Mouse (Mus musculus) forebrain, postnatal 0 days (tissue): ENCODE data around the gene Cop1. TPM values are rescaled to one million over a fixed set of nuclear protein-coding genes. Genes with fewer than 3 reads are reported as not detected.

ENCODE experiments used
- ATAC-seq: fragments of 200-750 bp; cut with Nextera tagmentation; 2 replicates; pipeline ENCODE4 v1.8.0; 2017; ENCODE audit warnings: mild to moderate bottlenecking, moderate library complexity
- DNase-seq: peaks from one replicate; pipeline ENCODE4 v3.0.0-alpha.2; 2015
- H3K27ac ChIP-seq: fragments of 300-500 bp; sonication (generic); 2 replicates; pipeline ENCODE4 v1.5.1; 2014; ENCODE audit warnings: low read depth, mild to moderate bottlenecking, antibody characterized with exemption, low read length, moderate library complexity, mixed read lengths
- H3K27me3 ChIP-seq: fragments of 300-500 bp; sonication (generic); 2 replicates; pipeline ENCODE4 v1.6.1; 2014; ENCODE audit warnings: mild to moderate bottlenecking, low read length, mixed read lengths; ENCODE audit not compliant: insufficient read depth
- H3K36me3 ChIP-seq: fragments of 300-500 bp; sonication (generic); 2 replicates; pipeline ENCODE4 v1.6.1; 2014; ENCODE audit warnings: mild to moderate bottlenecking, moderate library complexity; ENCODE audit not compliant: insufficient read depth
- H3K4me1 ChIP-seq: fragments of 300-500 bp; sonication (generic); 2 replicates; pipeline ENCODE4 v1.6.1; 2014; ENCODE audit warnings: antibody characterized with exemption; ENCODE audit not compliant: insufficient read depth
- H3K4me2 ChIP-seq: fragments of 300-500 bp; sonication (generic); 2 replicates; pipeline ENCODE4 v1.6.1; 2014; ENCODE audit warnings: low read depth, mild to moderate bottlenecking, moderate library complexity
- H3K4me3 ChIP-seq: fragments of 300-500 bp; sonication (generic); 2 replicates; pipeline ENCODE4 v1.5.1; 2014; ENCODE audit warnings: low read depth, low read length, mixed read lengths
- H3K9ac ChIP-seq: fragments of 300-500 bp; sonication (generic); 2 replicates; pipeline ENCODE4 v1.6.1; 2014; ENCODE audit warnings: mild to moderate bottlenecking
- H3K9me3 ChIP-seq: fragments of 300-500 bp; sonication (generic); 2 replicates; pipeline ENCODE4 v1.6.1; 2016; ENCODE audit warnings: low read length
- CTCF ChIP-seq: sonication (generic); IDR thresholded peaks from 2 replicates; pipeline ENCODE4 v1.5.1; 2016; ENCODE audit warnings: antibody characterized with exemption, control low read depth, low read depth
- WGBS: fragments of 180-500 bp; shearing (Covaris S2); extraction: QIAGEN DNeasy Blood & Tissue Kit; methylation state at CpG from one replicate; pipeline ENCODE4 v1.1.7; 2014; 5-methylcytosine and 5-hydroxymethylcytosine counted together
- polyA plus RNA-seq: library from polyadenylated mRNA; unstranded; fragments of >200 nt; fragmentation: Nextera tagmentation; extraction: Ambion mirVana; gene quantifications from 2 replicates; pipeline ENCODE4 v1.2.1, GENCODE M21; 2015
- total RNA-seq: library from RNA; depleted of rRNA; stranded (reverse); fragments of >200 nt; gene quantifications from 2 replicates; pipeline ENCODE4 v1.2.3, GENCODE M21; 2014

The Cop1 gene
- total and polyA plus RNA-seq, 2 experiments from 2014 or later = 61.0 to 147 TPM

DNA sequence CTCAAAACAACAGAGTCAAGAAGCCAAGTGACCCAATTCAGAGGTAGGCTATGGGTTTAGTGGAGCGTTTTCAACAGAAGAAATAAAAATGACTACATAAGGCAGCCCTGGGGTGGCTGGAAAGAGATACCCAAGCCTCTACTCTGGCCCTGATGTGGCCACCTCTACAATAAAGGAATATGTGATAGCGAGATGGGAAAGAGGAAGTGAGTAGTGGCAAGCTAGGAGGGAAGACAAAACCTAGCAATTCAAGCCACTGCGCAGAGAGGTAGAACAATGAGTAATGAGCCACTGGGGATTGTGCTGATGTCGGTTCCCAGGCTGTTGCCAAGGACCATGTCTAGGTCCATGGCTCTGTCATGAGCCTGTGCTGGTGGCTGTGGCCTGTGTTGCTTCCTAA lies 102.0 kb downstream of the Cop1 start:
- no peak overlapping the region for H3K4me3 ChIP-seq
- H3K36me3 ChIP-seq = peaks cover 11% of the 10 kb centered on the region
- no peak for TF ChIP-seq CTCF
- H3K4me1 ChIP-seq = no peaks in the 10 kb centered on the region
- H3K4me2 ChIP-seq = no peak overlapping the region
- DNase-seq (no peak), ATAC-seq (no peak)
- no peaks in the 10 kb centered on the region for H3K9me3 ChIP-seq
- H3K27me3 ChIP-seq = no peaks in the 10 kb centered on the region
- 94% methylated on average over 4 of the region's 4 CpGs for WGBS
- H3K9ac ChIP-seq = no peak overlapping the region
- H3K27ac ChIP-seq = no peak overlapping the region

DNA sequence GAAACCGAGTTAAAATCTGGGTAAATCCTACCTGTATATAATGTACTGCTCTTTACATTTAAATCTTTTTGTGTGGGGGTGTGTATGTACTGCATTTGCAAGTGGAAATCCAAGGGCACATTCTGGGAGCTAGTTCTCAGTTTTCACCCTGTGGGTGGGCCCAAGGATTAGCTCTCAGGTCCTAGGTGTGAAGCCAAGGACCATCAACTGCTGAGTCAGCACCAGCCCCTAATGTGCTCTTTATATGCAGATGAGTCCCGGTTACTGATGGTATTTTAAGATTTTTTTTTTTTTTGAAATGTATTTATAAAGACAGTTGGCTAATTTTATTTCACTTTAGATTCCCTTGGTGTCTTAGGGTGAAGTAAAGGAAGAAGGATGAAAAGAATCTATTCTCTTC lies 110.2 kb downstream of the Cop1 start:
- H3K4me2 ChIP-seq = no peak overlapping the region
- no peak for ATAC-seq

GRCm38 (mm10) chr1:159355027-159355570 lies 123.0 kb downstream of the Cop1 start:
- H3K36me3 ChIP-seq = peaks cover 13% of the 10 kb centered on the region; the same call in 1 of the 2 replicates
- DNase-seq (no peak), ATAC-seq (no peak)
- H3K4me1 ChIP-seq = no peaks in the 10 kb centered on the region
- no peak overlapping the region for H3K27ac ChIP-seq
- no peaks in the 10 kb centered on the region for H3K9me3 ChIP-seq
- H3K9ac ChIP-seq = no peak overlapping the region
- H3K4me3 ChIP-seq = no peak overlapping the region
- H3K27me3 ChIP-seq = no peaks in the 10 kb centered on the region
- no peak for TF ChIP-seq CTCF
- H3K4me2 ChIP-seq = no peak overlapping the region
- WGBS = 91% methylated on average over 1 of the region's 1 CpGs

More for the DNA sequence above, 110.2 kb downstream of the Cop1 start:
- WGBS = 67% methylated on average over 2 of the region's 2 CpGs
- no peaks in the 10 kb centered on the region for H3K9me3 ChIP-seq
- no peak for TF ChIP-seq CTCF
- H3K4me3 ChIP-seq = no peak overlapping the region
- no peak overlapping the region for H3K27ac ChIP-seq
- H3K27me3 ChIP-seq = no peaks in the 10 kb centered on the region
- no peaks in the 10 kb centered on the region for H3K4me1 ChIP-seq
- DNase-seq = no peak
- H3K36me3 ChIP-seq = peaks cover 18% of the 10 kb centered on the region
- H3K9ac ChIP-seq = no peak overlapping the region

- Histone ChIP-seq H3K4me2 (no peak overlapping the region), H3K27me3 (no peaks in the 10 kb centered on the region), H3K4me1 (no peaks in the 10 kb centered on the region), H3K36me3 (no peaks in the 10 kb centered on the region), H3K9me3 (no peaks in the 10 kb centered on the region), H3K4me3 (no peak overlapping the region), H3K9ac (no peak overlapping the region), H3K27ac (no peak overlapping the region)
- DNase-seq (no peak), ATAC-seq (no peak)
- no peak for TF ChIP-seq CTCF
- 72% methylated on average over 5 of the region's 5 CpGs for WGBS
Measured at GRCm38 (mm10) chr1:159358713-159359112, 126.6 kb downstream of the Cop1 start.

DNA sequence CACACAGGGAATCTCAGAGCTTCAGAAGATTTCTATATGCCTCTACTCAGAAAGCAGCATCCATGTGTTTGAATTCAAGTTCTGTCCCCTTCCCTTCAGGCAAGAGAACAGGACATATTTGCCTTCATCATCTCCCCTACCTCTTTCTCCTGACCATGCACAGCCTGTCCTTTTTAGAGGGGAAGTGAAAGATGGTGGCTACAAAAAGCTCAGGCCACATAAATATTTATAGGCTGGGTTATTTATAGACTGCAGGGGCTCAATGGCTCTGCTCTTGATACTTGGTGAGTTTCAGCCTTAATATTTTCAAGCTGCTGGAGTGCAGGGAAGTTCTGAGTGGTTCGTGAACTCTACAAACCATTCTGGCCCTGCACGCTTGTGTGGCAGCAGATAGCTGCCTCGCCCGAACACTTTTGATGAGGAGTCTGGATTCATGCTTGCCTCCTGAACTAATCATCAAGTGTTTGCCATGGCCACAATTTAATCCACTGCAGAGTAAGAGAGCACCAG lies 139.8 kb downstream of the Cop1 start:
- DNase-seq (no peak), ATAC-seq (no peak)
- WGBS = 81% methylated on average over 4 of the region's 4 CpGs
- Histone ChIP-seq H3K27ac (no peak overlapping the region), H3K4me1 (no peaks in the 10 kb centered on the region), H3K9me3 (no peaks in the 10 kb centered on the region), H3K9ac (no peak overlapping the region), H3K27me3 (no peaks in the 10 kb centered on the region), H3K4me2 (no peak overlapping the region), H3K36me3 (no peaks in the 10 kb centered on the region), H3K4me3 (no peak overlapping the region)
- no peak for TF ChIP-seq CTCF

GRCm38 (mm10) chr1:159382218-159382617 lies 150.1 kb downstream of the Cop1 start:
- TF ChIP-seq CTCF = no peak
- H3K27ac ChIP-seq = no peak overlapping the region
- 55% methylated on average over 1 of the region's 1 CpGs for WGBS
- no peaks in the 10 kb centered on the region for H3K9me3 ChIP-seq
- no peak for ATAC-seq
- no peaks in the 10 kb centered on the region for H3K4me1 ChIP-seq
- H3K27me3 ChIP-seq = no peaks in the 10 kb centered on the region
- H3K4me3 ChIP-seq = no peak overlapping the region
- H3K4me2 ChIP-seq = no peak overlapping the region
- no peaks in the 10 kb centered on the region for H3K36me3 ChIP-seq
- H3K9ac ChIP-seq = no peak overlapping the region
- no peak for DNase-seq

GRCm38 (mm10) chr1:159382916-159383315 lies 150.8 kb downstream of the Cop1 start:
- ATAC-seq = no peak
- no peak for TF ChIP-seq CTCF
- Histone ChIP-seq H3K36me3 (no peaks in the 10 kb centered on the region), H3K27ac (no peak overlapping the region), H3K9ac (no peak overlapping the region), H3K27me3 (no peaks in the 10 kb centered on the region), H3K9me3 (no peaks in the 10 kb centered on the region), H3K4me1 (no peaks in the 10 kb centered on the region), H3K4me2 (no peak overlapping the region), H3K4me3 (no peak overlapping the region)
- 94% methylated on average over 2 of the region's 2 CpGs for WGBS
- no peak for DNase-seq
